ENCODE assay signal across 22 mouse cellular contexts in genomic region chr2:105263219-105263618, GRCm38 (mm10). TPM values are rescaled to one million over a fixed set of nuclear protein-coding genes. Genes with fewer than 3 reads are reported as not detected.
"Had no signal": no experiment of that assay in that cellular context is flagged by ENCODE, and none has a peak within 500 bp of the region (broad histone marks: within the 10 kb centered on the region; RNA-seq: fewer than 3 reads in every experiment).

No protein-coding gene starts in this region.

- H3K4me2 ChIP-seq: liver, embryonic 13.5 days; midbrain, embryonic 11.5 days; midbrain, embryonic 15.5 days; neural tube, embryonic 12.5 days; neural tube, embryonic 15.5 days; stomach, embryonic 15.5 days had no signal

- DNase-seq: kidney, adult 9 months; kidney, postnatal 14 days; kidney, postnatal 4 days; layer of hippocampus, postnatal 36 days; liver, embryonic 13.5 days; lung, adult 2 months; lung, postnatal 14 days; lung, postnatal 4 days; right cerebral cortex, adult 18-20 months; right cerebral cortex, postnatal 14 days; spleen, adult 18-20 months; thymus, postnatal 25 days had no signal

- ATAC-seq: midbrain, embryonic 15.5 days had no signal

- H3K4me1 ChIP-seq: liver, embryonic 13.5 days; midbrain, embryonic 15.5 days; neural tube, embryonic 12.5 days; neural tube, embryonic 15.5 days; stomach, embryonic 15.5 days had no signal

- H3K27ac ChIP-seq: left cerebral cortex, adult 2 months; liver, embryonic 13.5 days; midbrain, embryonic 15.5 days; neural tube, embryonic 12.5 days; neural tube, embryonic 15.5 days; stomach, embryonic 15.5 days had no signal

- H3K9ac ChIP-seq: liver, embryonic 13.5 days; midbrain, embryonic 15.5 days; neural tube, embryonic 12.5 days; neural tube, embryonic 15.5 days; stomach, embryonic 15.5 days had no signal

- H3K36me3 ChIP-seq: liver, embryonic 13.5 days; midbrain, embryonic 15.5 days; neural tube, embryonic 12.5 days; neural tube, embryonic 15.5 days; stomach, embryonic 15.5 days had no signal

- H3K4me3 ChIP-seq: left cerebral cortex, adult 2 months; liver, embryonic 13.5 days; midbrain, embryonic 15.5 days; neural tube, embryonic 12.5 days; neural tube, embryonic 15.5 days; stomach, embryonic 15.5 days had no signal

- H3K9me3 ChIP-seq: liver, embryonic 13.5 days; midbrain, embryonic 15.5 days; neural tube, embryonic 12.5 days; neural tube, embryonic 15.5 days; stomach, embryonic 15.5 days had no signal

- H3K27me3 ChIP-seq: liver, embryonic 13.5 days; midbrain, embryonic 15.5 days; neural tube, embryonic 12.5 days; stomach, embryonic 15.5 days had no signal

RNA-seq across cellular contexts. Expression of gene Them7, which starts 39.1 kb away (rescaled TPM):
- total RNA-seq: layer of hippocampus, adult 18-20 months; layer of hippocampus, postnatal 10 days; layer of hippocampus, postnatal 36 days; left cerebral cortex, adult 2 months; left cerebral cortex, postnatal 10 days; left cerebral cortex, postnatal 36 days had no signal
- polyA plus RNA-seq: lung, adult 2 months; midbrain, embryonic 15.5 days had no signal
